Mouse (Mus musculus) 416B (cell line): Measurements from ENCODE around the gene Psmb7.

Experiments
- DNase-seq: peaks from one replicate; pipeline ENCODE4 v3.0.0; 2011; ENCODE audit warnings: low read depth

Gene Psmb7

GRCm38 (mm10) chr2:38544341-38544740, 99.5 kb downstream of the Psmb7 start:
- DNase-seq = no peak

- DNase-seq = no peak
Observed at GRCm38 (mm10) chr2:38543158-38543557, 100.7 kb downstream of the Psmb7 start.

- DNase-seq = no peak
Observed at GRCm38 (mm10) chr2:38542366-38542765, 101.5 kb downstream of the Psmb7 start.

GRCm38 (mm10) chr2:38541570-38541969, 102.3 kb downstream of the Psmb7 start:
- no peak for DNase-seq

- DNase-seq = no peak
Observed at GRCm38 (mm10) chr2:38541101-38541500, 102.8 kb downstream of the Psmb7 start.

GRCm38 (mm10) chr2:38540666-38541065, 103.2 kb downstream of the Psmb7 start:
- DNase-seq = no peak

- DNase-seq = no peak
Observed at GRCm38 (mm10) chr2:38539677-38540076, 104.2 kb downstream of the Psmb7 start.
